Mouse (Mus musculus): Measurements from ENCODE around the gene Tbc1d22a.

DNA sequence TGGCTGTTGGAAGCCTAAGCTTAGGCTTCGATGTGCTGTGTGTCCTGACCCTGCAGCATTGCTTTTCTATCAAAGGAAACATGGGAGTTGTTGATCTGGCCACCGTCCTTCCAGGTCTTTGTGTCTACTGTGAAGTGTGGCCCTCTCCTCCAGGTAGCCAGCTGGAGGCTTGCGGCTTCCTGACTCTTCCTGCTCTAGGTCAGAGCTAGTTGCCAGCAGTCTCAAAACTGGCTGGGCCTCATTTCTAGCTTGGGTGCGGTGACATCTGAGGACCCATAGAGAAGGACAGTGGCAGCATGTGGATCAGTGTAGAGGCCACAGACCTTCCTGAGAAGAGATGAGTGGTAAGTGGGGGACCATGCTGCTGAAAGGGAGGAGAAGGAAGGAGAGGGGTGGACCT is 120.0 kb downstream of the Tbc1d22a start:
- no peak for TF ChIP-seq CTCF (IDR thresholded peaks at IDR 0.05; ENCODE audit: low read depth)
- TF ChIP-seq EP300 (optimal IDR thresholded peaks at IDR 0.05): no peak
